Mouse (Mus musculus) heart, embryonic 12.5 days (tissue): ENCODE measurements around the gene Csf3. TPM values are rescaled to one million over a fixed set of nuclear protein-coding genes. Genes with fewer than 3 reads are reported as not detected.
"Not testable (repeated sequence)": the region's sequence is repeated elsewhere in the genome, so short reads cannot be mapped to it uniquely, and the experiment has no call there.

ENCODE experiments used
- ATAC-seq: fragments of 200-750 bp; cut with Nextera tagmentation; 2 replicates; pipeline ENCODE4 v1.8.0; 2017; ENCODE audit warnings: moderate TSS enrichment, moderate library complexity; ENCODE audit not compliant: insufficient number of reproducible peaks, low FRiP score
- H3K27ac ChIP-seq: fragments of 300-500 bp; sonication (generic); 2 replicates; pipeline ENCODE4 v1.5.1; 2016; ENCODE audit warnings: mild to moderate bottlenecking, moderate library complexity; ENCODE audit not compliant: poor library complexity, severe bottlenecking
- H3K27me3 ChIP-seq: fragments of 300-500 bp; sonication (generic); replicated peaks from 2 replicates; pipeline ENCODE4 v1.6.1; 2016; ENCODE audit warnings: mild to moderate bottlenecking, moderate library complexity
- H3K36me3 ChIP-seq: fragments of 300-500 bp; sonication (generic); 2 replicates; pipeline ENCODE4 v1.6.1; 2016; ENCODE audit warnings: mild to moderate bottlenecking, moderate library complexity
- H3K4me1 ChIP-seq: fragments of 300-500 bp; sonication (generic); replicated peaks from 2 replicates; pipeline ENCODE4 v1.6.1; 2016; ENCODE audit warnings: mild to moderate bottlenecking
- H3K4me2 ChIP-seq: fragments of 300-500 bp; sonication (generic); 2 replicates; pipeline ENCODE4 v1.6.1; 2016; ENCODE audit warnings: mild to moderate bottlenecking, moderate library complexity
- H3K4me3 ChIP-seq: fragments of 300-500 bp; sonication (generic); 2 replicates; pipeline ENCODE4 v1.5.1; 2016; ENCODE audit warnings: mild to moderate bottlenecking
- H3K9ac ChIP-seq: fragments of 300-500 bp; sonication (generic); 2 replicates; pipeline ENCODE4 v1.6.1; 2016; ENCODE audit warnings: mild to moderate bottlenecking, moderate library complexity
- H3K9me3 ChIP-seq: fragments of 300-500 bp; sonication (generic); replicated peaks from 2 replicates; pipeline ENCODE4 v1.6.1; 2016; ENCODE audit warnings: mild to moderate bottlenecking, moderate library complexity
- WGBS: fragments of 180-500 bp; shearing (Covaris S2); methylation state at CpG from one replicate; pipeline ENCODE4 v1.1.7; 2016; 5-methylcytosine and 5-hydroxymethylcytosine counted together
- polyA plus RNA-seq: library from polyadenylated mRNA; unstranded; fragments of >200 nt; fragmentation: Nextera tagmentation; extraction: Ambion mirVana; gene quantifications from 2 replicates; pipeline ENCODE4 v1.2.1, GENCODE M21; 2016

Gene Csf3
- polyA plus RNA-seq, 1 experiment from 2014 or later, result not detected

GRCm38 (mm10) chr11:98710416-98711045 is 9.5 kb downstream of the Csf3 start:
- peak; percentile 43 for ATAC-seq
- Histone ChIP-seq H3K4me2 (no peak overlapping the region), H3K27me3 (no peaks in the 10 kb centered on the region), H3K4me3 (no peak overlapping the region), H3K36me3 (peaks cover 81% of the 10 kb centered on the region), H3K9me3 (no peaks in the 10 kb centered on the region), H3K27ac (peak overlapping the region; percentile 54), H3K9ac (no peak overlapping the region), H3K4me1 (peaks cover 42% of the 10 kb centered on the region)
- 41% methylated on average over 12 of the region's 12 CpGs for WGBS

GRCm38 (mm10) chr11:98711046-98711434 is 10.0 kb downstream of the Csf3 start:
- no peak overlapping the region for H3K4me2 ChIP-seq
- ATAC-seq, result no peak
- no peaks in the 10 kb centered on the region for H3K9me3 ChIP-seq
- WGBS, result 43% methylated on average over 4 of the region's 4 CpGs
- H3K27me3 ChIP-seq, result no peaks in the 10 kb centered on the region
- peaks cover 42% of the 10 kb centered on the region for H3K4me1 ChIP-seq
- no peak overlapping the region for H3K4me3 ChIP-seq
- H3K9ac ChIP-seq, result no peak overlapping the region
- peaks cover 81% of the 10 kb centered on the region for H3K36me3 ChIP-seq
- H3K27ac ChIP-seq, result peak overlapping the region; percentile 54

GRCm38 (mm10) chr11:98712009-98712408 is 10.9 kb downstream of the Csf3 start:
- H3K4me2 ChIP-seq, H3K9ac ChIP-seq, H3K27me3 ChIP-seq, H3K9me3 ChIP-seq, H3K27ac ChIP-seq, ATAC-seq, H3K4me3 ChIP-seq: not testable (repeated sequence)
- H3K36me3 ChIP-seq, result peaks cover 80% of the 10 kb centered on the region
- peaks cover 40% of the 10 kb centered on the region for H3K4me1 ChIP-seq
- WGBS, result 87% methylated on average over 6 of the region's 6 CpGs

- H3K9me3 ChIP-seq, result no peaks in the 10 kb centered on the region
- no peaks in the 10 kb centered on the region for H3K27me3 ChIP-seq
- 87% methylated on average over 12 of the region's 12 CpGs for WGBS
- H3K4me2 ChIP-seq, result no peak overlapping the region
- no peak overlapping the region for H3K4me3 ChIP-seq
- peaks cover 30% of the 10 kb centered on the region for H3K4me1 ChIP-seq
- H3K27ac ChIP-seq, result no peak overlapping the region
- peaks cover 81% of the 10 kb centered on the region for H3K36me3 ChIP-seq
- no peak overlapping the region for H3K9ac ChIP-seq
- ATAC-seq, result no peak
Observed at GRCm38 (mm10) chr11:98713703-98714102, 12.6 kb downstream of the Csf3 start.

GRCm38 (mm10) chr11:98715946-98716345 is 14.9 kb downstream of the Csf3 start:
- peaks cover 66% of the 10 kb centered on the region for H3K36me3 ChIP-seq
- 90% methylated on average over 9 of the region's 9 CpGs for WGBS
- no peaks in the 10 kb centered on the region for H3K9me3 ChIP-seq
- H3K4me1 ChIP-seq, result peaks cover 13% of the 10 kb centered on the region
- ATAC-seq, result no peak
- no peak overlapping the region for H3K4me3 ChIP-seq
- H3K4me2 ChIP-seq, result no peak overlapping the region
- H3K27me3 ChIP-seq, result no peaks in the 10 kb centered on the region
- no peak overlapping the region for H3K27ac ChIP-seq
- H3K9ac ChIP-seq, result no peak overlapping the region

- Histone ChIP-seq H3K4me1 (peaks cover 22% of the 10 kb centered on the region), H3K4me3 (no peak overlapping the region), H3K27me3 (no peaks in the 10 kb centered on the region), H3K36me3 (peaks cover 57% of the 10 kb centered on the region), H3K4me2 (no peak overlapping the region), H3K9ac (no peak overlapping the region), H3K9me3 (no peaks in the 10 kb centered on the region), H3K27ac (no peak overlapping the region)
- no peak for ATAC-seq
- WGBS, result 25% methylated on average over 13 of the region's 13 CpGs
Observed at GRCm38 (mm10) chr11:98717904-98718303, 16.8 kb downstream of the Csf3 start.

GRCm38 (mm10) chr11:98720756-98721155 is 19.7 kb downstream of the Csf3 start:
- H3K9me3 ChIP-seq, result no peaks in the 10 kb centered on the region
- H3K4me2 ChIP-seq, result no peak overlapping the region
- no peak overlapping the region for H3K27ac ChIP-seq
- H3K27me3 ChIP-seq, result no peaks in the 10 kb centered on the region
- no peak overlapping the region for H3K4me3 ChIP-seq
- H3K36me3 ChIP-seq, result peaks cover 50% of the 10 kb centered on the region
- no peak for ATAC-seq
- peaks cover 22% of the 10 kb centered on the region for H3K4me1 ChIP-seq
- no peak overlapping the region for H3K9ac ChIP-seq
- 76% methylated on average over 2 of the region's 2 CpGs for WGBS

GRCm38 (mm10) chr11:98721458-98722226 is 20.6 kb downstream of the Csf3 start:
- H3K9me3 ChIP-seq, result no peaks in the 10 kb centered on the region
- H3K4me2 ChIP-seq, result peak overlapping the region; percentile 39
- peak overlapping the region; percentile 76 for H3K27ac ChIP-seq
- peaks cover 22% of the 10 kb centered on the region for H3K4me1 ChIP-seq
- H3K36me3 ChIP-seq, result peaks cover 49% of the 10 kb centered on the region
- ATAC-seq, result peak; percentile 24; the same call in 1 of the 2 replicates
- H3K9ac ChIP-seq, result no peak overlapping the region
- H3K27me3 ChIP-seq, result no peaks in the 10 kb centered on the region
- H3K4me3 ChIP-seq, result no peak overlapping the region
- 51% methylated on average over 24 of the region's 24 CpGs for WGBS

- 68% methylated on average over 7 of the region's 7 CpGs for WGBS
- no peak overlapping the region for H3K9ac ChIP-seq
- ATAC-seq, result no peak
- H3K4me2 ChIP-seq, result no peak overlapping the region
- H3K4me3 ChIP-seq, result no peak overlapping the region
- no peaks in the 10 kb centered on the region for H3K9me3 ChIP-seq
- H3K36me3 ChIP-seq, result peaks cover 49% of the 10 kb centered on the region
- H3K27me3 ChIP-seq, result no peaks in the 10 kb centered on the region
- H3K27ac ChIP-seq, result no peak overlapping the region; the same call in 1 of the 2 replicates
- H3K4me1 ChIP-seq, result peaks cover 18% of the 10 kb centered on the region
Observed at GRCm38 (mm10) chr11:98723098-98723497, 22.0 kb downstream of the Csf3 start.

GRCm38 (mm10) chr11:98725926-98726506 is 25.0 kb downstream of the Csf3 start:
- ATAC-seq, result no peak
- Histone ChIP-seq H3K9me3 (no peaks in the 10 kb centered on the region), H3K4me2 (no peak overlapping the region), H3K4me3 (no peak overlapping the region), H3K27ac (no peak overlapping the region), H3K27me3 (no peaks in the 10 kb centered on the region), H3K36me3 (peaks cover 42% of the 10 kb centered on the region), H3K9ac (no peak overlapping the region), H3K4me1 (peaks cover 17% of the 10 kb centered on the region)
- 93% methylated on average over 15 of the region's 15 CpGs for WGBS

GRCm38 (mm10) chr11:98729119-98729588 is 28.1 kb downstream of the Csf3 start, which contains the start of gene Med24:
Gene Med24, minus strand, starts transcription at chr11:98729435.
- H3K4me1 ChIP-seq, result peaks cover 5% of the 10 kb centered on the region
- H3K9me3 ChIP-seq, result peaks cover 2% of the 10 kb centered on the region
- peak; percentile 88 for ATAC-seq
- no peaks in the 10 kb centered on the region for H3K27me3 ChIP-seq
- H3K27ac ChIP-seq, result no peak within 1 kb of the TSS
- 0% methylated on average over 16 of the region's 16 CpGs for WGBS
- H3K4me2 ChIP-seq, result peak within 1 kb of the TSS; percentile 89
- peak within 1 kb of the TSS; percentile 74 for H3K9ac ChIP-seq
- peaks cover 35% of the 10 kb centered on the region for H3K36me3 ChIP-seq
- peak within 1 kb of the TSS; percentile 77 for H3K4me3 ChIP-seq
